Mouse (Mus musculus) brain, embryonic 14.5 days (tissue): Measurements from ENCODE around the gene Rsc1a1.

Experiments used
- CTCF ChIP-seq: fragments of 200-500 bp; IDR thresholded peaks from 2 replicates; pipeline ENCODE4 v1.5.1; 2012; ENCODE audit warnings: inconsistent platforms, mild to moderate bottlenecking, moderate library complexity, borderline replicate concordance; ENCODE audit not compliant: insufficient read depth, insufficient read length; ENCODE audit errors: extremely low read depth
- POLR2A ChIP-seq: fragments of 200-500 bp; IDR thresholded peaks from 2 replicates; pipeline ENCODE4 v1.6.1; 2012; ENCODE audit warnings: mild to moderate bottlenecking, inconsistent platforms, borderline replicate concordance; ENCODE audit not compliant: poor library complexity, insufficient read depth, insufficient read length, severe bottlenecking; ENCODE audit errors: extremely low read depth

GRCm38 (mm10) chr4:141686525-141686924, 1.1 kb upstream of the Rsc1a1 start:
- TF ChIP-seq POLR2A (no peak), CTCF (no peak)
